Mouse (Mus musculus): ENCODE results near the gene Creb3l4. TPM values are rescaled to one million over a fixed set of nuclear protein-coding genes. Genes with fewer than 3 reads are reported as not detected.
"Not testable (repeated sequence)": the region's sequence is repeated elsewhere in the genome, so short reads cannot be mapped to it uniquely, and the experiment has no call there.

Creb3l4 gene
- polyA plus RNA-seq, 1 experiment from 2014 or later: 4.2 TPM

DNA sequence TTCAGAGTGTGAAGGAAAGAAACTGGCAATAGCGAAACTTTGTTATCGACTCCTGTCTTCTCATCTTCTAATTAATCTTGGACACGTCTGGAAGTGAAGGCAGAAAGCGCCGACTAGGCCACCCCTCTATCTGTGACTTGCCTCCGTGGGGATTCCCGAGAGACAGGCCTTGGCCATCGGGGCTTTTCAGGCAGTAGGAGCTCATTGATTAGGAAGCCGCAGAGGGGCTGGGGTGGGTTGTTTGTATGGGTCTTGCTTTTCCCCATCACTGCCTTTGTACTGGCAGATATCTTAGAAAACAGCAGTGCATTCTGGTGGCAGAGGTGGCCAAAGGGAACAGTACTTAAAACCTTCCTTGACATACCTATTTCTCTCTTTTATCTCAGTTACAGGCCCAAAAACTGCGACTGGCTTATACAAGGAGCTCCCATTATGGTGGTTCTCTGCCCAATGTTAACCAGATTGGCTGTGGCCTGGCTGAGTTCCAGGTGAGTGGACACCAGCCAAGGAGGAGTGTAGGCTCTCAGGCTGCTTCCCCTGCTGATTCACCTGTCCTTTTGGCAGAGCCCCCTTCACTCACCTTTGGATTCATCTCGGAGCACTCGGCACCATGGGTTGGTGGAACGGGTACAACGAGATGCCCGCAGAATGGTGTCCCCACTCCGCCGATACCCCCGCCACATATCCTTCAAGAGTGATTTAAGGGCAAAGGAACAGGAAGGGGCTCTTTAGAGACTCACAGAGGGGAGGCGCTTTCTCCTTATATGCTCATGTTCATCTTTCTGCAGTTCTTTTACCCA lies 13.6 kb upstream of the Creb3l4 start:
- Histone ChIP-seq H3K27me3 (replicated peaks; ENCODE audit: control insufficient read depth, insufficient read depth, low read length) (no peaks in the 10 kb centered on the region), H3K4me2 (ENCODE audit: low read length) (no peak overlapping the region), H3K4me3 (ENCODE audit: low read depth, low read length) (no peak overlapping the region), H3K9ac (ENCODE audit: low read length) (no peak overlapping the region), H3K4me1 (ENCODE audit: control insufficient read depth, insufficient read depth, low read length) (peaks cover 6% of the 10 kb centered on the region), H3K9me3 (replicated peaks; ENCODE audit: control insufficient read depth, low read length) (no peaks in the 10 kb centered on the region), H3K36me3 (ENCODE audit: control insufficient read depth, insufficient read depth, low read length) (peaks cover 52% of the 10 kb centered on the region), H3K27ac (ENCODE audit: low read depth, low read length) (no peak overlapping the region)
- no peak for ATAC-seq
- 94% methylated on average over 19 of the region's 19 CpGs for whole genome bisulfite sequencing
- no peak for DNase-seq (ENCODE audit: low spot score)

DNA sequence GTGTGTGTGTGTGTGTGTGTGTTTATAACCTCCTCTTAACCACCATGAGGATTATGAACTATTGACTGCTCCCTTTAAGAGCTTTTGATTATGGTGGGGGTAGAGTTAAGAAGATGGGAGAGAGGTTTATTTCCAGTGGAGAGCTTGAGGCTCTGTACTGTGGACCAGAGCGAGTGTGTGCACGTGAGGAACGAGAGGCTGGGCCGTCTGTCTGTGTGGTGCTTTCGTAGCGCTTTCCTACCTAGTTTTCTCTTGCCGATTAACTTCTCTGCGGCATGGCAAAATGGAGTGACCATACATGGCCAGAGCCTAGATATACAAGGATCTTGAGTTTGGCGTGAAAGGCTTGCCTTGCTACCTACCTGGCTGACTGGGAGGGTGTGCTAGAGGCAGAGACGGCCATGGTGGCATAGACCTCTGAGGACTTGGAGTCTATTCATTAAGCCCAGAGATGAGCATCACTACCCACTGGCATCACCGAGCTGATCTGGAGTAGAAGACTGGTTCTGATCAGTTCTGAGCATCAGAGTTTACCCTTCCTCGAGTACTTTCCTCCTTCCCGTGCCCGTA lies 12.6 kb upstream of the Creb3l4 start:
- no peak overlapping the region for H3K27ac ChIP-seq (ENCODE audit: low read depth, low read length)
- ATAC-seq: no peak
- no peaks in the 10 kb centered on the region for H3K9me3 ChIP-seq (replicated peaks; ENCODE audit: control insufficient read depth, low read length)
- peak overlapping the region; percentile 21; the same call in 1 of the 2 replicates for H3K9ac ChIP-seq (ENCODE audit: low read length)
- H3K4me2 ChIP-seq (ENCODE audit: low read length): peak overlapping the region; percentile 73
- DNase-seq (ENCODE audit: low spot score): no peak
- H3K4me1 ChIP-seq (ENCODE audit: control insufficient read depth, insufficient read depth, low read length): peaks cover 6% of the 10 kb centered on the region
- 90% methylated on average over 14 of the region's 14 CpGs for whole genome bisulfite sequencing
- no peaks in the 10 kb centered on the region for H3K27me3 ChIP-seq (replicated peaks; ENCODE audit: control insufficient read depth, insufficient read depth, low read length)
- no peak overlapping the region for H3K4me3 ChIP-seq (ENCODE audit: low read depth, low read length)
- H3K36me3 ChIP-seq (ENCODE audit: control insufficient read depth, insufficient read depth, low read length): peaks cover 49% of the 10 kb centered on the region

DNA sequence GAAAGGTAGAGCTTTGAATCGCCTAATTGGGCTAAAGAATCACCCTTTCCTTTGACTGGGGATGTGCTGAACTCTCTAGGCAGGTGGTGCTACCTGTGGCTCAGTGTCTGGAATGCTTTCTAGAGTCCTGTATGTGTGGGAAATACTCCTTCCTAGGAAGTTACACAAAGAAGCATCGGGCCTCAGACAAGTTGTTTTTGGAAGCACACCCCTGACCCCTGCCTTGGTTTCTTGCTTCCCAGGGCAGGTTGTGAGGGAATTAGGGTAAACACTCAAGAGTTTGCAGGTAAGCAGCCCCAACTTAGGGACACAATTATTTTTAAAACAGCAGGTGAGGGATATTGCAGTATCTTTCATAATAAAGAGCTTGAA lies 11.9 kb upstream of the Creb3l4 start:
- H3K27ac ChIP-seq (ENCODE audit: low read depth, low read length): no peak overlapping the region
- no peak for DNase-seq (ENCODE audit: low spot score)
- peak overlapping the region; percentile 96 for H3K9ac ChIP-seq (ENCODE audit: low read length)
- WGBS: 17% methylated on average over 2 of the region's 2 CpGs
- no peak for ATAC-seq
- peak overlapping the region; percentile 96 for H3K4me3 ChIP-seq (ENCODE audit: low read depth, low read length)
- peaks cover 6% of the 10 kb centered on the region for H3K4me1 ChIP-seq (ENCODE audit: control insufficient read depth, insufficient read depth, low read length)
- no peaks in the 10 kb centered on the region for H3K27me3 ChIP-seq (replicated peaks; ENCODE audit: control insufficient read depth, insufficient read depth, low read length)
- no peaks in the 10 kb centered on the region for H3K9me3 ChIP-seq (replicated peaks; ENCODE audit: control insufficient read depth, low read length)
- H3K36me3 ChIP-seq (ENCODE audit: control insufficient read depth, insufficient read depth, low read length): peaks cover 42% of the 10 kb centered on the region
- H3K4me2 ChIP-seq (ENCODE audit: low read length): peak overlapping the region; percentile 73

DNA sequence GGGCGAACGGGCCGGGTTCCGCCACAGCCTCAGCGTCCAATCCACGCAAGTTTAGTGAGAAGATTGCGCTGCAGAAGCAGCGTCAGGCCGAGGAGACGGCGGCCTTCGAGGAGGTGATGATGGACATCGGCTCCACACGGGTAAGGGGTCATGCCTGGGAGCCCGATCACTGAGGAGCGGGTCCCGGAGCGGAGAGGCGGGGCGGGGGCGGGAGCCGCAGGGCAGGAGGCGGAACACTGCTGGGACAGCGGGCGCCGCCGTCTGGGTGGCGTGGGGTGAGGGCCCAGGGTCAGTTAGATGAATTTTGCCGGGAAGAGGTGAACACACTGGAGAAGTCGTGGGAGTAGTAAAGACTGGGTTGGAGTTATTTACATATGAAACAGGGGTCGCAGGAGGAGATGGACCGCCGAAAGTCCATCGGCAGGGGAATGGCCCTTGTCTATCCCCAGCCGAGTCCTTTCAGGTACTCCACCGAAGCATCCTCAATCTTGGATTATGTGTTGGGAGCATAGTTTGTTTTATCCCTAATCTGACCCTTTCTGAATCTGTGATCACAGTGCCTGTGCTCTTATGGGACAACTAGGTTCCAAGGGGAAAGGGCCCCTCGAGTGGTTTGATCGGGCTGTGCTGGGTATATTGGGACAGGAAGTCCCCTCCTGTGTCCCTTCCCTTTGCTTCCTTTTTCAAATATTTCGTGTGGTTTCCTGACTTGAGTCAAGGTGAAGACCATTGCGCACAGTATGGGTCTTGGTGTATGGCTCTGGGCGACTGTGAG lies 11.3 kb upstream of the Creb3l4 start:
- Histone ChIP-seq H3K9ac (ENCODE audit: low read length) (peak overlapping the region; percentile 96), H3K4me3 (ENCODE audit: low read depth, low read length) (peak overlapping the region; percentile 96), H3K27ac (ENCODE audit: low read depth, low read length) (peak overlapping the region; percentile 84), H3K36me3 (ENCODE audit: control insufficient read depth, insufficient read depth, low read length) (peaks cover 37% of the 10 kb centered on the region), H3K27me3 (replicated peaks; ENCODE audit: control insufficient read depth, insufficient read depth, low read length) (no peaks in the 10 kb centered on the region), H3K9me3 (replicated peaks; ENCODE audit: control insufficient read depth, low read length) (no peaks in the 10 kb centered on the region), H3K4me2 (ENCODE audit: low read length) (peak overlapping the region; percentile 73), H3K4me1 (ENCODE audit: control insufficient read depth, insufficient read depth, low read length) (peaks cover 6% of the 10 kb centered on the region)
- ATAC-seq: peak; percentile 65
- DNase-seq (ENCODE audit: low spot score): no peak
- under 1% methylated on average over 41 of the region's 41 CpGs for WGBS

DNA sequence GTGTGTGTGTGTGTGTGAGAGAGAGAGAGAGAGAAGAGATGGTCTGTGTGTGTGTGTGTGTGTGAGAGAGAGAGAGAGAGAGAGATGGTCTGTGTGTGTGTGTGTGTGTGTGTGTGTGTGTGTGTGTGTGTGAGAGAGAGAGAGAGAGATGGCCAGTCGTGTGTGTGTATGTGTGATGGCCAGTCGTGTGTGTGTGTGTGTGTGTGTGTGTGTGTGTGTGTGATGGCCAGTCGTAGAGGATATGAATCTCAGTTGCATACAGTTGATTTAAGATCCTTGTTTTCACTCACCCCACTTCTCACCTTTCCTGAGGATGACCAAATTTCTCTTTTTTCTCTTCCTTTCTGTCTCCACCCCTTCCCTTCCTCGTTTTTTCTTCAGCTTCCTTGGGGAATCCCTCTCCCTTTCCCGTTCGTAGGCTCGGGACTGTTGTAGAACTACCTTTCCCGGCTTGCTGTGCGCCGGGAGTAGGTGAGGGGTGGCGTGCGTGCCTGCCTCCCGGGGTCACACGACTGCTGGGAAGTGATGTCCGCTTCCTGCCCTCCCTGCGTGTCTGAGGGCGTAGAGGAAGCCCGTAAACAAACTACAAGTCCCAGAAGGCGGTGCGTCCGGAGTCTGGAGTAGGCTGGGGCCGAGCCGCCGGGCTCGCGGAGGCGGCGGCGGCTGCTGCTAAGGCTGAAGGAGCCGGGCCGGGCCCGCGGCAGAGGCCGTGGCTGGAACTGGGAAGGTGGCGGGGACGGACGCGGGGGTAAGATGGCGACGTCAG lies 10.5 kb upstream of the Creb3l4 start, which contains the start of gene Crtc2:
TSS of gene Crtc2 (plus strand) at position 511 of the 766 bp plus-strand sequence.
- peak within 1 kb of the TSS; percentile 84 for H3K27ac ChIP-seq (ENCODE audit: low read depth, low read length)
- WGBS: 2% methylated on average over 40 of the region's 40 CpGs
- peak within 1 kb of the TSS; percentile 73 for H3K4me2 ChIP-seq (ENCODE audit: low read length)
- H3K9ac ChIP-seq (ENCODE audit: low read length): peak within 1 kb of the TSS; percentile 96
- H3K36me3 ChIP-seq (ENCODE audit: control insufficient read depth, insufficient read depth, low read length): peaks cover 29% of the 10 kb centered on the region
- no peaks in the 10 kb centered on the region for H3K27me3 ChIP-seq (replicated peaks; ENCODE audit: control insufficient read depth, insufficient read depth, low read length)
- DNase-seq (ENCODE audit: low spot score): peak; percentile 99
- no peaks in the 10 kb centered on the region for H3K9me3 ChIP-seq (replicated peaks; ENCODE audit: control insufficient read depth, low read length)
- H3K4me3 ChIP-seq (ENCODE audit: low read depth, low read length): peak within 1 kb of the TSS; percentile 96
- peak; percentile 98 for ATAC-seq
- peaks cover 6% of the 10 kb centered on the region for H3K4me1 ChIP-seq (ENCODE audit: control insufficient read depth, insufficient read depth, low read length)

DNA sequence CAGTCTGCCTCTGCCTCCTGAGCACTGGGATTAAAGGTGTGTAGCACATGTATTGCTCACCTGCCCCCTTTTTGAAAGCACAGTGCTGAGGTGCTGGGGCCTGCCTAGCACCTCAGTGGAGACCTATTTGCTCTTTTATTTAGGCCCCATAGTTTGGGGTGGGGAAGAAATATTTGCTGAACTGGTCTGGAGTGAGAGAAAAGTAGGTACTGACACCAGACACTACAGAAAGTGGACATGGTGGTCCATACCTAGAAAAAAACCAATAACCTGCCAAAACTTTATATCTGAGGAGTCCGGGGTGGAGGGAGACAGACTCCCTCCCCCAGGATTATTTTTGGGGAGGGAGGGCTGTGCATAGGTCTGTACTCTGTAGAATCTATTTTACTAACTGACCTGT lies 9.9 kb upstream of the Creb3l4 start:
- ATAC-seq: peak; percentile 1; the same call in 1 of the 2 replicates
- peaks cover 10% of the 10 kb centered on the region for H3K4me1 ChIP-seq (ENCODE audit: control insufficient read depth, insufficient read depth, low read length)
- not testable (repeated sequence) for H3K27me3 ChIP-seq (replicated peaks; ENCODE audit: control insufficient read depth, insufficient read depth, low read length); H3K27ac ChIP-seq (ENCODE audit: low read depth, low read length); H3K9ac ChIP-seq (ENCODE audit: low read length); H3K9me3 ChIP-seq (replicated peaks; ENCODE audit: control insufficient read depth, low read length); H3K4me3 ChIP-seq (ENCODE audit: low read depth, low read length); DNase-seq (ENCODE audit: low spot score)
- H3K36me3 ChIP-seq (ENCODE audit: control insufficient read depth, insufficient read depth, low read length): peaks cover 25% of the 10 kb centered on the region
- 87% methylated on average over 1 of the region's 1 CpGs for WGBS
- H3K4me2 ChIP-seq (ENCODE audit: low read length): peak overlapping the region; percentile 73

DNA sequence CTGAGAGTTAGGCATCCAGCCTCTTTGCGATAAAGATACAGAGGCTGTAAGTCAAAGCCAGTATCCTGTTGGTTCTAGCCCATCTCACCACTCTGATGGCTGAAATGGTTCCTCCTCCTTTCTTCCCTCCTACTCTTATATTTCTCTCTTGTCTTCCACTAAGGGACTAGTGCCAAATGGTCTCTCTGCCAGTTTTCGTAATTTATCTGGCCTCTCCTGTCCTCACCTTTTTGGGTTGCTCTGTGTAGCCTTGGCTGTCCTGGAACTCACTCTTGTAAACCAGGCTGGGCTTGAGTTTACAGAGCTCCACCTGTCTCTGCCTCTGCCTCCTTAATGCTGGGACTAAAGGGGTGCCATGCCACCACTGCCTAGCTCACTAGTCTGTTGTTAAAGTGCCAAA lies 9.3 kb upstream of the Creb3l4 start:
- H3K27ac ChIP-seq (ENCODE audit: low read depth, low read length); ATAC-seq; H3K4me3 ChIP-seq (ENCODE audit: low read depth, low read length); H3K9ac ChIP-seq (ENCODE audit: low read length); H3K9me3 ChIP-seq (replicated peaks; ENCODE audit: control insufficient read depth, low read length); H3K4me2 ChIP-seq (ENCODE audit: low read length); H3K27me3 ChIP-seq (replicated peaks; ENCODE audit: control insufficient read depth, insufficient read depth, low read length); DNase-seq (ENCODE audit: low spot score): not testable (repeated sequence)
- Histone ChIP-seq H3K4me1 (ENCODE audit: control insufficient read depth, insufficient read depth, low read length) (peaks cover 11% of the 10 kb centered on the region), H3K36me3 (ENCODE audit: control insufficient read depth, insufficient read depth, low read length) (peaks cover 19% of the 10 kb centered on the region)
- 91% methylated on average over 2 of the region's 2 CpGs for WGBS

DNA sequence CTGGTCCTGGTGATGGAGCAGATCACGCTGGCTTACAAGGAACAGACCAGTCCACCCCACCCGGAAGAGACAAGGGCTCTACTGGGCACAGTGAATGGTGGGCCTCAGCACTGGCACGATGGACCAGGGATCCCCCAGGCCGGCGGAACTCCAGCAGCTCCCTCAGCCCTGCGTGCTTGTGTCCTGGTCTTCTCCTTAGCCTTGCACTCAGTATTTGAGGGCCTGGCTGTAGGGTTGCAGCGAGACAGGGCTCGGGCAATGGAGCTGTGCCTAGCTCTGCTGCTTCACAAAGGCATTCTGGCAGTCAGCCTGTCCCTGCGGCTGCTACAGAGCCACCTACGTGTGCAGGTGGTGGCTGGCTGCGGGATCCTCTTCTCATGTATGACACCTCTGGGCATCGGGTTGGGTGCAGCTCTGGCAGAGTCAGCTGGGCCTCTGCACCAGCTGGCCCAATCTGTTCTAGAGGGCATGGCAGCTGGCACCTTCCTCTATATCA lies 8.5 kb upstream of the Creb3l4 start:
- H3K27me3 ChIP-seq (replicated peaks; ENCODE audit: control insufficient read depth, insufficient read depth, low read length); H3K4me3 ChIP-seq (ENCODE audit: low read depth, low read length); DNase-seq (ENCODE audit: low spot score); H3K9ac ChIP-seq (ENCODE audit: low read length); H3K9me3 ChIP-seq (replicated peaks; ENCODE audit: control insufficient read depth, low read length); H3K27ac ChIP-seq (ENCODE audit: low read depth, low read length); H3K4me2 ChIP-seq (ENCODE audit: low read length); ATAC-seq: not testable (repeated sequence)
- Histone ChIP-seq H3K36me3 (ENCODE audit: control insufficient read depth, insufficient read depth, low read length) (peaks cover 11% of the 10 kb centered on the region), H3K4me1 (ENCODE audit: control insufficient read depth, insufficient read depth, low read length) (peaks cover 13% of the 10 kb centered on the region)
- 95% methylated on average over 9 of the region's 12 CpGs for WGBS

Data from forebrain, embryonic 14.5 days (tissue).